Mouse (Mus musculus) cerebellum, adult 9-11 months (tissue): ENCODE data around the gene Ctsl.

ENCODE experiments used
- DNase-seq: peaks from one replicate; pipeline ENCODE4 v3.0.0; 2022

The Ctsl gene

GRCm38 (mm10) chr13:64369805-64370172, 901 bp downstream of the Ctsl start:
- DNase-seq, result no peak

- no peak for DNase-seq
These were observed 2.1 kb downstream of the Ctsl start for GRCm38 (mm10) chr13:64368596-64368995.

- DNase-seq, result no peak
These were observed 3.1 kb downstream of the Ctsl start for GRCm38 (mm10) chr13:64367615-64368014.

- DNase-seq, result no peak
These were observed 5.4 kb downstream of the Ctsl start for GRCm38 (mm10) chr13:64365326-64365725.

GRCm38 (mm10) chr13:64364258-64364657, 6.4 kb downstream of the Ctsl start:
- no peak for DNase-seq

GRCm38 (mm10) chr13:64362139-64362538, 8.6 kb downstream of the Ctsl start:
- DNase-seq, result no peak

- no peak for DNase-seq
These were observed 9.7 kb downstream of the Ctsl start for GRCm38 (mm10) chr13:64361020-64361419.

GRCm38 (mm10) chr13:64359702-64360101, 11.0 kb downstream of the Ctsl start:
- DNase-seq, result peak; percentile 94

- no peak for DNase-seq
These were observed 12.2 kb downstream of the Ctsl start for GRCm38 (mm10) chr13:64358476-64358875.

- DNase-seq, result no peak
These were observed 13.3 kb downstream of the Ctsl start for GRCm38 (mm10) chr13:64357389-64357788.

- DNase-seq, result no peak
These were observed 21.2 kb downstream of the Ctsl start for GRCm38 (mm10) chr13:64349474-64349873.

- peak; percentile 70 for DNase-seq
These were observed 26.6 kb downstream of the Ctsl start for GRCm38 (mm10) chr13:64344082-64344501.

GRCm38 (mm10) chr13:64343598-64343997, 27.1 kb downstream of the Ctsl start:
- DNase-seq, result peak; percentile 55

GRCm38 (mm10) chr13:64335546-64336132, 35.1 kb downstream of the Ctsl start:
- DNase-seq, result no peak

GRCm38 (mm10) chr13:64333102-64333501, 37.6 kb downstream of the Ctsl start:
- no peak for DNase-seq

GRCm38 (mm10) chr13:64332321-64332720, 38.4 kb downstream of the Ctsl start:
- no peak for DNase-seq

- DNase-seq, result no peak
These were observed 48.0 kb downstream of the Ctsl start for GRCm38 (mm10) chr13:64322561-64323281.

GRCm38 (mm10) chr13:64320334-64320733, 50.4 kb downstream of the Ctsl start:
- no peak for DNase-seq

GRCm38 (mm10) chr13:64319782-64320181, 50.9 kb downstream of the Ctsl start:
- DNase-seq, result no peak

GRCm38 (mm10) chr13:64318355-64318754, 52.3 kb downstream of the Ctsl start:
- DNase-seq, result no peak

GRCm38 (mm10) chr13:64315483-64316050, 55.1 kb downstream of the Ctsl start:
- DNase-seq, result no peak

- DNase-seq, result no peak
These were observed 56.6 kb downstream of the Ctsl start for GRCm38 (mm10) chr13:64314041-64314440.

GRCm38 (mm10) chr13:64312916-64313289, 57.8 kb downstream of the Ctsl start:
- DNase-seq, result no peak
